ENCODE assay signal across 13 mouse cellular contexts in the genomic region with DNA sequence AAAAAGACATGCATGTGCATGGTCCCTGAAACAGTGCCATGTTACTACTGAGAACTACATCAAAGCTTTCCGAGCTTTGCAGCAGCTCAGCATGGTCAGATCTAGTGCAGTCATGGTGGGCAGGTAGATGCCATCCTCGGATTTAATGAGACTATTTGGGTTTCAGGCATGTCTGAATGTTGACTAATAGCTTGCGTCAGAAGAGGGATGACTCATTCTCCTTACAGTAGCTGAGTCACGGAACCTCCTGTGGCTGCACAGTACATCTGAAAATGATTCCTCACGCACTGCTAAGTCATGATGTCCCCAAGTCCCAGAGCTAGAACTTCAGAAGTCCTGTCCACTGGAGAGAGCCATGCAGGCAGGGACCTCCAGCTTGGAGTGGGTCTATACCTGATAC. TPM values are rescaled to one million over a fixed set of nuclear protein-coding genes. Genes with fewer than 3 reads are reported as not detected.
DNase-seq lines count a peak whose midpoint lies in the region; ATAC-seq and TF ChIP-seq lines count a peak whose summit lies in the region.
"Had no signal": no experiment of that assay in that cellular context is flagged by ENCODE, and none has a peak within 500 bp of the region (broad histone marks: within the 10 kb centered on the region; RNA-seq: fewer than 3 reads in every experiment).

No protein-coding gene starts in this region.

- H3K9me3 ChIP-seq in MEL (replicated peaks; ENCODE audit: insufficient read depth, low read length): no peaks in the 10 kb centered on the region
- H3K9me3 ChIP-seq: limb, embryonic 13.5 days; lung, embryonic 15.5 days had no signal

- no peaks in the 10 kb centered on the region for H3K36me3 ChIP-seq in MEL (ENCODE audit: control insufficient read depth in 1 of 2, insufficient read depth in 2 of 2, low read length in 2 of 2)
- no peaks in the 10 kb centered on the region for H3K36me3 ChIP-seq in kidney, adult 2 months (ENCODE audit: control insufficient read depth, insufficient read depth, low read length)
- H3K36me3 ChIP-seq: limb, embryonic 13.5 days; lung, embryonic 15.5 days had no signal

- H3K4me1 ChIP-seq in MEL (ENCODE audit: control insufficient read depth in 1 of 2, insufficient read depth in 2 of 2, low read length in 2 of 2): no peaks in the 10 kb centered on the region
- peaks cover 11% of the 10 kb centered on the region for H3K4me1 ChIP-seq in embryonic fibroblast, embryonic 13.5 days (ENCODE audit: control insufficient read depth, insufficient read depth, low read length)
- H3K4me1 ChIP-seq in kidney, adult 2 months (ENCODE audit: control insufficient read depth, insufficient read depth, low read length): no peaks in the 10 kb centered on the region
- H3K4me1 ChIP-seq: limb, embryonic 13.5 days; lung, embryonic 15.5 days had no signal

- peak; percentile 79 for ATAC-seq in megakaryocyte progenitor cell, adult 5-6 weeks (replicated peaks; ENCODE audit: poor library complexity)
- no peak for ATAC-seq in cerebellum, adult (ENCODE audit: insufficient number of reproducible peaks, low FRiP score, low TSS enrichment)

- TF ChIP-seq POLR2A in MEL (IDR thresholded peaks at IDR 0.05; ENCODE audit: control insufficient read depth in 1 of 2, insufficient read depth in 1 of 2, low read depth in 1 of 2, low read length in 2 of 2, poor library complexity in 1 of 2): no peak
- TF ChIP-seq POLR2A in embryonic fibroblast, embryonic 13.5 days (IDR thresholded peaks at IDR 0.05; ENCODE audit: low read depth, low read length): no peak
- TF ChIP-seq POLR2A in kidney, adult 2 months (IDR thresholded peaks at IDR 0.05; ENCODE audit: low read depth, low read length): no peak

- no peaks in the 10 kb centered on the region for H3K27me3 ChIP-seq in MEL (ENCODE audit: control insufficient read depth in 1 of 2, insufficient read depth in 2 of 2, low read length in 2 of 2)
- no peaks in the 10 kb centered on the region for H3K27me3 ChIP-seq in kidney, adult 2 months (replicated peaks; ENCODE audit: control insufficient read depth, insufficient read depth, low read length)
- H3K27me3 ChIP-seq: limb, embryonic 13.5 days; lung, embryonic 15.5 days had no signal

- DNase-seq in left cerebral cortex, adult 11 months (ENCODE audit: low spot score): peak; percentile 52
- DNase-seq in left cerebral cortex, postnatal 10 days (ENCODE audit: extremely low spot score in 1 of 2, low spot score in 2 of 2): no peak
- peak; percentile 11 for DNase-seq in MEL (ENCODE audit: low read depth, low spot score)
- no peak for DNase-seq in cerebellum, adult 9-10 months
- DNase-seq in kidney, adult 2 months: no peak
- DNase-seq: cerebellum, postnatal 36 days; heart, adult 11 months; midbrain, embryonic 14.5 days had no signal

- TF ChIP-seq CTCF in MEL (IDR thresholded peaks at IDR 0.05 in 2 of 3, conservative IDR thresholded peaks at IDR 0.05 in 1 of 3; ENCODE audit: control insufficient read depth in 1 of 3, insufficient read depth in 1 of 3, low read depth in 2 of 3, low read length in 3 of 3, poor library complexity in 1 of 3, severe bottlenecking in 1 of 3): no peak
- no peak for TF ChIP-seq CTCF in embryonic fibroblast, embryonic 13.5 days (IDR thresholded peaks at IDR 0.05; ENCODE audit: borderline replicate concordance, insufficient read depth, low read length)
- no peak for TF ChIP-seq CTCF in kidney, adult 2 months (conservative IDR thresholded peaks at IDR 0.05; ENCODE audit: insufficient read depth, insufficient read length, low read depth, low read length)

- 77% methylated on average over 5 of the region's 5 CpGs for WGBS in kidney, adult 2 months

- no peaks in the 10 kb centered on the region for H3K79me2 ChIP-seq in MEL (ENCODE audit: control insufficient read depth, insufficient read depth, low read length, poor library complexity)

- H3K27ac ChIP-seq in MEL (ENCODE audit: control insufficient read depth, low read depth, low read length): no peak overlapping the region
- H3K27ac ChIP-seq in embryonic fibroblast, embryonic 13.5 days (ENCODE audit: insufficient read depth, low read length): peak overlapping the region; percentile 69
- H3K27ac ChIP-seq in kidney, adult 2 months (ENCODE audit: insufficient read depth, low read depth, low read length): no peak overlapping the region
- H3K27ac ChIP-seq: limb, embryonic 13.5 days; lung, embryonic 15.5 days had no signal

- no peak overlapping the region for H3K4me3 ChIP-seq in MEL (ENCODE audit: control insufficient read depth in 1 of 2, insufficient read depth in 1 of 2, low read depth in 2 of 2, low read length in 2 of 2)
- H3K4me3 ChIP-seq in embryonic fibroblast, embryonic 13.5 days (ENCODE audit: insufficient read depth, low read length): no peak overlapping the region
- H3K4me3 ChIP-seq in kidney, adult 2 months (ENCODE audit: insufficient read depth, low read depth, low read length): no peak overlapping the region
- H3K4me3 ChIP-seq: limb, embryonic 13.5 days; lung, embryonic 15.5 days had no signal

- TF ChIP-seq RAD21 in MEL (IDR thresholded peaks at IDR 0.05; ENCODE audit: low read depth, low read length): no peak

- no peak for TF ChIP-seq EP300 in MEL (IDR thresholded peaks at IDR 0.05; ENCODE audit: low read depth in 1 of 2, low read length in 2 of 2)

- intact Hi-C loops in left cerebral cortex, postnatal 10 days (cut with DNase I): no loop called here

- no peak overlapping the region for H3K9ac ChIP-seq in MEL (ENCODE audit: control insufficient read depth, low read depth, low read length, poor library complexity, severe bottlenecking)
- H3K9ac ChIP-seq: limb, embryonic 13.5 days; lung, embryonic 15.5 days had no signal

TF ChIP-seq in MEL, 35 proteins besides CTCF, POLR2A, EP300 and RAD21:
- TF ChIP-seq TCF12 (IDR thresholded peaks at IDR 0.05; ENCODE audit: low read depth, low read length) (no peak), RCOR1 (IDR thresholded peaks at IDR 0.05; ENCODE audit: low read depth, low read length) (no peak)

RNA-seq across cellular contexts. Expression of gene Gpc1, which starts 31.8 kb away (rescaled TPM):
- 100 to 1,000 TPM; 124 to 125 TPM for total RNA-seq in left cerebral cortex, postnatal 10 days (2021)
- 0.16 and 0.23 TPM in 2 replicates for total RNA-seq in MEL (2012; rRNA removed)
- 1 to 10 TPM in 1 of 2 experiments, not detected in 1; 3.6 TPM for polyA plus RNA-seq in MEL (2012; ENCODE audit: insufficient read depth in 1 of 2, insufficient read length in 2 of 2, low read depth in 1 of 2, low replicate concordance in 2 of 2, missing spikeins in 1 of 2)
- 105 and 112 TPM in 2 replicates for polyA plus RNA-seq in embryonic fibroblast, embryonic 13.5 days (2011; ENCODE audit: insufficient read length, low read depth, missing spikeins)
- total RNA-seq in megakaryocyte progenitor cell, adult 5-6 weeks (2015): 41.5 and 51.3 TPM in 2 replicates
- total RNA-seq in megakaryocyte progenitor cell, adult 5-6 weeks (2017): 58.8 and 70.5 TPM in 2 replicates
- 21.8 and 24.0 TPM in 2 replicates for polyA plus RNA-seq in kidney, adult 2 months (2012; rRNA removed)

Comparison
In these comparisons a context has a peak if more than half of its experiments do, and no peak if none do; other contexts are left out.
1. DNase-seq: peak in left cerebral cortex, adult 11 months (single experiment) and MEL (single experiment); none in left cerebral cortex, postnatal 10 days (0 of 2), cerebellum, adult 9-10 months (single experiment) and kidney, adult 2 months (single experiment).
2. RNA of gene Gpc1, which starts 31.8 kb away (total RNA-seq): 124 to 125 TPM in left cerebral cortex, postnatal 10 days and 41.5 to 70.5 TPM in megakaryocyte progenitor cell, adult 5-6 weeks; 0.16 to 0.23 TPM in MEL; every median in the first group is over 10 times any median in the second.